Mouse (Mus musculus) liver, embryonic 14.5 days (tissue): ENCODE data around the gene Tmco1. TPM values are rescaled to one million over a fixed set of nuclear protein-coding genes. Genes with fewer than 3 reads are reported as not detected.

Experiments
- ATAC-seq: fragments of 200-750 bp; cut with Nextera tagmentation; 2 replicates; pipeline ENCODE4 v1.8.0; 2017; ENCODE audit warnings: moderate number of reproducible peaks, mild to moderate bottlenecking, moderate library complexity; ENCODE audit not compliant: insufficient read depth
- DNase-seq, 3 experiments: peaks; one replicate each; pipeline ENCODE4 v3.0.0-alpha.2; 2012 to 2013; ENCODE audit warnings: low read depth in 3 of 3, low spot score in 3 of 3
- H3K27ac ChIP-seq: fragments of 300-500 bp; sonication (generic); 2 replicates; pipeline ENCODE4 v1.5.1; 2014; ENCODE audit warnings: moderate library complexity, mild to moderate bottlenecking, control low read depth, inconsistent platforms
- H3K27me3 ChIP-seq: fragments of 300-500 bp; sonication (generic); 2 replicates; pipeline ENCODE4 v1.6.1; 2014; ENCODE audit warnings: mild to moderate bottlenecking, low read length, moderate library complexity; ENCODE audit not compliant: control insufficient read depth, insufficient read depth
- H3K36me3 ChIP-seq: fragments of 300-500 bp; sonication (generic); replicated peaks from 2 replicates; pipeline ENCODE4 v1.6.1; 2014; ENCODE audit warnings: low read depth; ENCODE audit not compliant: control insufficient read depth, insufficient read depth
- H3K4me1 ChIP-seq, 2 experiments: fragments of 200-500 bp in 1 of 2; fragments of 300-500 bp in 1 of 2; sonication (generic) in 1 of 2; replicated peaks; 2 replicates each; pipeline ENCODE4 v1.6.1; 2012 to 2014; ENCODE audit warnings: antibody characterized with exemption in 1 of 2, inconsistent platforms in 1 of 2, low read length in 1 of 2; ENCODE audit not compliant: control insufficient read depth in 2 of 2, insufficient read depth in 2 of 2
- H3K4me2 ChIP-seq: fragments of 300-500 bp; sonication (generic); 2 replicates; pipeline ENCODE4 v1.6.1; 2014; ENCODE audit warnings: low read depth, mild to moderate bottlenecking, control low read depth, moderate library complexity
- H3K4me3 ChIP-seq, 2 experiments: fragments of 200-500 bp in 1 of 2; fragments of 300-500 bp in 1 of 2; sonication (generic) in 1 of 2; 2 replicates each; pipeline ENCODE4 v1.5.1; 2012 to 2014; ENCODE audit warnings: low read depth in 2 of 2, low read length in 2 of 2, mild to moderate bottlenecking in 2 of 2, control low read depth in 1 of 2, inconsistent platforms in 1 of 2, moderate library complexity in 1 of 2; ENCODE audit not compliant: insufficient read depth in 1 of 2
- H3K9ac ChIP-seq: fragments of 300-500 bp; sonication (generic); replicated peaks from 2 replicates; pipeline ENCODE4 v1.6.1; 2014; ENCODE audit warnings: mild to moderate bottlenecking, control low read depth, moderate library complexity
- H3K9me3 ChIP-seq: fragments of 300-500 bp; sonication (generic); 2 replicates; pipeline ENCODE4 v1.6.1; 2016; ENCODE audit warnings: low read length, mixed read lengths; ENCODE audit not compliant: control insufficient read depth
- CTCF ChIP-seq: IDR thresholded peaks from 2 replicates; pipeline ENCODE4 v1.5.1; 2016; ENCODE audit warnings: antibody characterized with exemption, low read depth, control low read depth
- EP300 ChIP-seq: IDR thresholded peaks from 2 replicates; pipeline ENCODE4 v1.6.1; 2016; ENCODE audit warnings: antibody characterized with exemption, low read depth
- WGBS: fragments of 180-500 bp; shearing (Covaris S2); extraction: QIAGEN DNeasy Blood & Tissue Kit; methylation state at CpG from one replicate; pipeline ENCODE4 v1.1.7; 2014; ENCODE audit not compliant: insufficient replicate concordance; 5-methylcytosine and 5-hydroxymethylcytosine counted together
- polyA plus RNA-seq, 2 experiments: library from polyadenylated mRNA; depleted of rRNA in 1 of 2; stranded (reverse) in 1 of 2; unstranded in 1 of 2; fragments of >200 nt; fragmentation: Nextera tagmentation in 1 of 2; extraction: Ambion mirVana in 1 of 2; gene quantifications; 2 replicates each; pipeline versions ENCODE4 v1.2.1 to v1.2.3; 2012 to 2014

Tmco1 gene
- polyA plus RNA-seq, 2 experiments, result 43.4 to 64.1 TPM

GRCm38 (mm10) chr1:167288665-167289538, 19.3 kb upstream of the Tmco1 start:
- ATAC-seq (peak; percentile 87), DNase-seq (peak in 2 of 3 experiments; percentile 73 to 76)
- TF ChIP-seq EP300 (peak; percentile 25; the same call in 1 of the 2 replicates), CTCF (peak; percentile 65)
- Histone ChIP-seq H3K9ac (peak overlapping the region; percentile 64), H3K4me1 (peaks cover 28 to 38% of the 10 kb centered on the region in 2 experiments), H3K9me3 (no peaks in the 10 kb centered on the region), H3K4me2 (peak overlapping the region; percentile 73), H3K4me3 (peak overlapping the region; percentile 35 to 37), H3K27ac (peak overlapping the region; percentile 95), H3K27me3 (peaks cover 13% of the 10 kb centered on the region), H3K36me3 (no peaks in the 10 kb centered on the region)
- WGBS, result 11% methylated on average over 11 of the region's 11 CpGs

DNA sequence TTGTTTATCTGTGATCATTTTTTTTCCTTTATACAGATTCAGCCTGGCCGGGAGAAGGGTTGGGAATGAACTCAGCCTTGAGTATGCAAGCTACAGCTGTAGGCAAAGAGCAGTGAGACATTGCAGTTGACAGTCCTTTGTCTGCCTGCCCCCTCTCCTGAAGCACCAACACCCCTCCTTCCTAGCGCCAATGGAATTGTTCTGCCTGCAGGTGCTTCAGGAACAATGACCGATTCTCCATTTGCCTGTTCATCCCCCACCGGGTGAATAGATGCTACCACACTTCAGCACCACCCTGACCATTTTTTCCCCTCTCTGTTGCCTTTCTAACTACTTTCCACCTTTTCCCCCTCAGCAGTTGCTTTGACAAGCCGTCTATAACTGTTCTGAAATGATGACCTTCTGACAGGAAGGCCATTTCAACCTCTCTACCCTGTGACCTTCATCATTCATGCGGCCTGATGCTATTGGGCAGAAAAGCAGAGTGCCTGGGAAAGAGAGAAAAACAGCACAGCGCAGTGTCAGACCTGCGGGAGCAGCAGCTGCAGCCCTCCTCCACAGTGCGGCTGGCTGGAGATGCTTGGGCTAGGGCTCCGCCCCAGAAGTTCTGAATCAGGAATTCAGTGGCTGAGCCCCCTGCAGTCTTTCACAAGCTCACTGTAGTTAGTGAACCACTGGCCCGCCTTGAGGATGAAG, 18.5 kb upstream of the Tmco1 start:
- peak overlapping the region; percentile 73 for H3K4me2 ChIP-seq
- H3K27ac ChIP-seq, result peak overlapping the region; percentile 95
- 20% methylated on average over 11 of the region's 11 CpGs for WGBS
- ATAC-seq (no peak), DNase-seq (no peak)
- no peaks in the 10 kb centered on the region for H3K36me3 ChIP-seq
- H3K4me3 ChIP-seq, result no peak overlapping the region
- no peak for TF ChIP-seq EP300
- no peak for TF ChIP-seq CTCF
- peaks cover 13% of the 10 kb centered on the region for H3K27me3 ChIP-seq
- H3K4me1 ChIP-seq, result peaks cover 28 to 40% of the 10 kb centered on the region in 2 experiments
- H3K9me3 ChIP-seq, result no peaks in the 10 kb centered on the region
- peak overlapping the region; percentile 64; the same call in 1 of the 2 replicates for H3K9ac ChIP-seq

- Histone ChIP-seq H3K9ac (no peak overlapping the region), H3K27ac (no peak overlapping the region), H3K27me3 (peaks cover 13% of the 10 kb centered on the region), H3K36me3 (no peaks in the 10 kb centered on the region), H3K4me3 (no peak overlapping the region), H3K4me2 (no peak overlapping the region), H3K9me3 (no peaks in the 10 kb centered on the region), H3K4me1 (peaks cover 26 to 42% of the 10 kb centered on the region in 2 experiments)
- 38% methylated on average over 6 of the region's 6 CpGs for WGBS
- TF ChIP-seq CTCF (no peak), EP300 (no peak)
- no peak for DNase-seq
- ATAC-seq, result no peak
Measured at GRCm38 (mm10) chr1:167290263-167290592, 17.9 kb upstream of the Tmco1 start.

DNA sequence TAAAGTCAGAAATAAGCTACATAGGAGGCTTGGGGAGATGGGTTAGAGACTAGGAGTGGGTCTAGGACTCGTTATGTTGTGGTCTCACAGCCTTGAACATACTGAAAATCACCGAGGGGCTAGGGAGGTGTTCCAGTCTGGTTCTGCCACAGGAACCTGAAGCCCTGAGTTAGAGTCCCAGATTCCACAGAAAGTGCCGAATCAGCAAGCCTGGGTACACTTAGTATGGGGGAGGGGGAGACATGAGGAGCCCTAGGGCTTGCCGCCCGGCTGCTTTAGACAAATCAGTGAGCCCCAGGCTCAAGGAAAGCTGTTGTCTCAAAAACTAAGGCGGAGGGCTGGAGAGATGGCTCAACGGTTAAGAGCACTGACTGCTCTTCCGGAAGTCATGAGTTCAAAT, 16.6 kb upstream of the Tmco1 start:
- TF ChIP-seq EP300 (no peak), CTCF (no peak)
- Histone ChIP-seq H3K9me3 (no peaks in the 10 kb centered on the region), H3K4me2 (no peak overlapping the region), H3K27me3 (peaks cover 7% of the 10 kb centered on the region; the same call in 1 of the 2 replicates), H3K9ac (no peak overlapping the region), H3K4me1 (peaks cover 22 to 38% of the 10 kb centered on the region in 2 experiments), H3K36me3 (no peaks in the 10 kb centered on the region), H3K4me3 (no peak overlapping the region), H3K27ac (no peak overlapping the region)
- DNase-seq (no peak), ATAC-seq (no peak)
- 69% methylated on average over 8 of the region's 8 CpGs for WGBS

DNA sequence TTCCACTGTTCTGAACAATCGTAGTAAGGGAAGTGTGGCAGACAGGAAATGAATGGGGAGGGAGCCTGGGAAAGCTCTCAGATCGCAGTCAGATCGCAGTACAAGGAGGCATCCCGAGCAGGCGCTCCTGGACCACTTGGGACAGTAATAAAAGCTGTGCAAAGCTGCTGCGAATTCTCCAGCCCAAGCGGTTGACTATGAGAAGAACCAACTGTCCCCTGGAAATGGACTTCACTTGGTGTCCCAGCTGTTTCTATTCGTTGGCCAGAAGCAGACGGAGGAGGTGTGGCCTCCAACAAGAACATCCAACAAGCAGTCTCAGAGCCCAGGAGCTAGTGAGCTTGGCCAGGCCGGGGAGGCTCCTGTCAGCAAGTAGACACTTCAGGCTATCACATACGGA, 15.7 kb upstream of the Tmco1 start:
- Histone ChIP-seq H3K9me3 (no peaks in the 10 kb centered on the region), H3K27me3 (peaks cover 7% of the 10 kb centered on the region; the same call in 1 of the 2 replicates), H3K4me3 (no peak overlapping the region), H3K27ac (no peak overlapping the region), H3K36me3 (no peaks in the 10 kb centered on the region), H3K9ac (no peak overlapping the region), H3K4me1 (peaks cover 22 to 38% of the 10 kb centered on the region in 2 experiments), H3K4me2 (no peak overlapping the region)
- ATAC-seq (no peak), DNase-seq (no peak)
- no peak for TF ChIP-seq EP300
- TF ChIP-seq CTCF, result no peak
- 31% methylated on average over 11 of the region's 11 CpGs for WGBS
